Mouse (Mus musculus) adrenal gland, postnatal 36 days (tissue): ENCODE measurements around the gene Btbd35f17. TPM values are rescaled to one million over a fixed set of nuclear protein-coding genes. Genes with fewer than 3 reads are reported as not detected.
"Not testable (repeated sequence)": the region's sequence is repeated elsewhere in the genome, so short reads cannot be mapped to it uniquely, and the experiment has no call there.

ENCODE experiments used
- DNase-seq, 2 experiments: peaks; one replicate each; pipeline ENCODE4 v3.0.0; 2021; ENCODE audit warnings: mixed read lengths in 1 of 2
- long read RNA-seq, 2 experiments: library from polyadenylated mRNA; stranded (forward); transcript quantifications; one replicate each; pipeline ENCODE4 v2.0.0; 2021; ENCODE audit warnings: borderline sequencing depth in 2 of 2
- total RNA-seq, 2 experiments: library from RNA; stranded (reverse); gene quantifications; 2 replicates each; pipeline ENCODE4 v1.2.3; 2021

The Btbd35f17 gene
- total RNA-seq, result not detected
- long read RNA-seq, experiment 1, result 0 reads
- long read RNA-seq, experiment 2, result 0 reads

DNA sequence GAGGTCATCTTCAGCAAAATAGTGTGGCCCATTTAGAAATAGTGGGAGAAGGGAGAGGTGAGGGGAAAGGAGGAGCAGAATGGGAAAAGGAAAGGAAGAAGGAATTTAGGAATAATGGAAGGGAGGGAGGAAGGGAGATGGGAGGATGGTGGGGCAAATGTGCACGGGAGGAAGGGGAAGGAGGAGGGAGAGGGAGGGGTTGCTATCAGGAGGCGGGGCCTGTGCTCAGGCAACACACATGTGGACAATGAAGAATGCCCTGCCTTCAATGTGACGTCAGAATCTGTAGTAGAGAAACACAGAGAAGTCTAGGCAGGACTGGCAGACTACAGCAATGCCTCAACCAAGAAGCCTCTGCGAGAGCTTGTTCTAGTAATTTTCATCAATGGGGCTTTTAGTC, at the start of gene Btbd35f17:
TSS of gene Btbd35f17 (plus strand) at position 301 of the 400 bp plus-strand sequence.
- not testable (repeated sequence) for DNase-seq

Other genes starting within 250 kb of the Btbd35f17 start
- not detected for gene Btbd35f28, start 174.1 kb upstream of the Btbd35f17 start, total RNA-seq
- not detected for gene Btbd35f20, start 79.4 kb upstream of the Btbd35f17 start, total RNA-seq